Mouse (Mus musculus): ENCODE measurements around the gene Mapkapk3. TPM values are rescaled to one million over a fixed set of nuclear protein-coding genes. Genes with fewer than 3 reads are reported as not detected.

Gene Mapkapk3
- total and polyA plus RNA-seq, 3 experiments, result 42.3 to 49.9 TPM; not detected in 1

DNA sequence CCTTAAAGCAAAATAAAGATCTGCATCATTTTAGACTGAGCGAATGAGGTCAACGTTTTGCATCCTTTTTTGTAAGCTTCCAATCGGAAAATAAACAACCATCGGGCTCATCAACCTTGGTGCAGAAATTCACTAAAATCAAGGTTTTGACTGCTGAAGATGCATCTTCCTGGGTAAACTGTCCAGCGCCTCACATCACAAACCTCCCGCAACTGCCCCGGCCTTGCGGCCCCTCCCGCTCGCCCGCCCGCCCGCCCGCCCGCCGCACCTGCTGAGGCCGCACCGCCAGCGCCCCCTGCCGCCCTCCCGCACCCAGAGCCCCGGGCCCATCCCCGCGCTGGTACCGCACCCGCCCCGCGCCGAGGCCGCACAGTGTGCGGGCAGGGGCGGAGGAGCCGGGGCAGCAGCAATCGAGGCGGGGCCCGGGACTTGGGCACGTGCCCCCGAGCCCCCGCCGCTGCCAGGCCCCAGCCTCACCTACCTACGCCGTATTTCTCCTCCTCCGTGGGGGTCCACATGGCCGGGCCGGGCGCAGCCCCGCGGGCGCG is 58.6 kb downstream of the Mapkapk3 start:
- TF ChIP-seq CHD1 (IDR thresholded peaks at IDR 0.05; ENCODE audit: low read depth, low read length) (no peak), MYB (IDR thresholded peaks at IDR 0.05; ENCODE audit: low read depth, low read length) (no peak), ZNF384 (IDR thresholded peaks at IDR 0.05; ENCODE audit: low read depth, low read length) (no peak), CHD2 (IDR thresholded peaks at IDR 0.05; ENCODE audit: low read length) (no peak)
- Histone ChIP-seq H3K4me3 (ENCODE audit: control insufficient read depth in 1 of 2, insufficient read depth in 1 of 2, low read depth in 2 of 2, low read length in 2 of 2) (no peak overlapping the region), H3K4me1 (ENCODE audit: control insufficient read depth in 1 of 2, insufficient read depth in 2 of 2, low read length in 2 of 2) (no peaks in the 10 kb centered on the region), H3K9me3 (replicated peaks; ENCODE audit: insufficient read depth, low read length) (no peaks in the 10 kb centered on the region), H3K36me3 (ENCODE audit: control insufficient read depth in 1 of 2, insufficient read depth in 2 of 2, low read length in 2 of 2) (no peaks in the 10 kb centered on the region), H3K27ac (ENCODE audit: control insufficient read depth, low read depth, low read length) (no peak overlapping the region), H3K27me3 (ENCODE audit: control insufficient read depth in 1 of 2, insufficient read depth in 2 of 2, low read length in 2 of 2) (peaks cover 7 to 14% of the 10 kb centered on the region in 2 experiments), H3K79me2 (ENCODE audit: control insufficient read depth, insufficient read depth, low read length, poor library complexity) (no peaks in the 10 kb centered on the region), H3K9ac (ENCODE audit: control insufficient read depth, low read depth, low read length, poor library complexity, severe bottlenecking) (no peak overlapping the region)
- no peak for DNase-seq (ENCODE audit: low read depth, low spot score)

DNA sequence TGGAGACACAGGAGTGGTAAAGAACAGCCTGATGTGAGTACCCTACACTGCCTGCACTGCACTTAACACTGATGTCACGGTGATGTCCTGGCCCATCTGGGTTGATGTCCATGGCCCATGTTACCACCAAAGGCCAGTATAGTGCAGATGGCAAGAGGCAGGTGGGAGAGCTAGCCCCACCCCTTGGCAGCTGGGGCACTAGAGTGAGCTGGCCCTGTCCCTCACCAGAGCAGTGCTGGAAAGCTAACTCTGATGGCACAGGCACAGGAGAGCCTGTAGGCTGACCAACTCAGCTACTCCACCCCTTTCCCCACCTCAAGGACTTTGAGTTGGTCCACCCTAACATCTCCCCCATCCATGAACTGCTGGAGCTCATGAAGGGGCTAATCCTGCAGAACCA is 65.1 kb downstream of the Mapkapk3 start:
- Histone ChIP-seq H3K36me3 (ENCODE audit: control insufficient read depth in 1 of 2, insufficient read depth in 2 of 2, low read length in 2 of 2) (no peaks in the 10 kb centered on the region), H3K9me3 (replicated peaks; ENCODE audit: insufficient read depth, low read length) (no peaks in the 10 kb centered on the region), H3K9ac (ENCODE audit: control insufficient read depth, low read depth, low read length, poor library complexity, severe bottlenecking) (no peak overlapping the region), H3K4me3 (ENCODE audit: control insufficient read depth in 1 of 2, insufficient read depth in 1 of 2, low read depth in 2 of 2, low read length in 2 of 2) (no peak overlapping the region), H3K79me2 (ENCODE audit: control insufficient read depth, insufficient read depth, low read length, poor library complexity) (no peaks in the 10 kb centered on the region), H3K4me1 (ENCODE audit: control insufficient read depth in 1 of 2, insufficient read depth in 2 of 2, low read length in 2 of 2) (no peaks in the 10 kb centered on the region), H3K27ac (ENCODE audit: control insufficient read depth, low read depth, low read length) (no peak overlapping the region), H3K27me3 (ENCODE audit: control insufficient read depth in 1 of 2, insufficient read depth in 2 of 2, low read length in 2 of 2) (peaks cover 6 to 13% of the 10 kb centered on the region in 2 experiments)
- TF ChIP-seq MXI1 (IDR thresholded peaks at IDR 0.05; ENCODE audit: low read depth, low read length) (no peak), BHLHE40 (IDR thresholded peaks at IDR 0.05; ENCODE audit: borderline replicate concordance, low read depth, low read length) (no peak), TBP (IDR thresholded peaks at IDR 0.05; ENCODE audit: low read depth, low read length) (no peak), UBTF (IDR thresholded peaks at IDR 0.05; ENCODE audit: borderline replicate concordance, insufficient read depth, low read depth, low read length) (no peak), CTCF (IDR thresholded peaks at IDR 0.05 in 2 of 3, conservative IDR thresholded peaks at IDR 0.05 in 1 of 3; ENCODE audit: control insufficient read depth in 1 of 3, insufficient read depth in 1 of 3, low read depth in 2 of 3, low read length in 3 of 3, poor library complexity in 1 of 3, severe bottlenecking in 1 of 3) (no peak), POLR2AphosphoS2 (IDR thresholded peaks at IDR 0.05; ENCODE audit: low read length) (no peak), MYC (IDR thresholded peaks at IDR 0.05; ENCODE audit: low read depth, low read length) (no peak), CHD1 (IDR thresholded peaks at IDR 0.05; ENCODE audit: low read depth, low read length) (no peak), MEF2A (IDR thresholded peaks at IDR 0.05; ENCODE audit: extremely low read depth, insufficient replicate concordance, low read depth, low read length, poor library complexity, severe bottlenecking) (no peak), TCF12 (IDR thresholded peaks at IDR 0.05; ENCODE audit: low read depth, low read length) (no peak), EP300 (IDR thresholded peaks at IDR 0.05; ENCODE audit: low read depth in 1 of 2, low read length in 2 of 2) (no peak), GABPA (IDR thresholded peaks at IDR 0.05; ENCODE audit: low read depth, low read length) (no peak), SIN3A (IDR thresholded peaks at IDR 0.05; ENCODE audit: low read length) (no peak), ZC3H11A (IDR thresholded peaks at IDR 0.05; ENCODE audit: low read depth, low read length) (no peak), ELF1 (IDR thresholded peaks at IDR 0.05; ENCODE audit: low read depth, low read length) (no peak), RCOR1 (IDR thresholded peaks at IDR 0.05; ENCODE audit: low read depth, low read length) (no peak)
- no peak for DNase-seq (ENCODE audit: low read depth, low spot score)

Other genes with a start within 250 kb of the Mapkapk3 start
- gene Dock3, start 58.0 kb downstream of the Mapkapk3 start, total RNA-seq (2012; rRNA removed), result 0.08 TPM in 1 of 2 replicates, not detected in the other
- under 1 TPM in 1 of 2 experiments, not detected in 1; 0.03 TPM for gene Dock3, start 58.0 kb downstream of the Mapkapk3 start, polyA plus RNA-seq (2012; ENCODE audit: insufficient read depth in 1 of 2, insufficient read length in 2 of 2, low read depth in 1 of 2, low replicate concordance in 2 of 2, missing spikeins in 1 of 2)
- 5.1 and 10.0 TPM in 2 replicates for gene Cish, start 6.1 kb upstream of the Mapkapk3 start, total RNA-seq (2012; rRNA removed)
- gene Cish, start 6.1 kb upstream of the Mapkapk3 start, polyA plus RNA-seq (2012; ENCODE audit: insufficient read depth in 1 of 2, insufficient read length in 2 of 2, low read depth in 1 of 2, low replicate concordance in 2 of 2, missing spikeins in 1 of 2), result 10 to 100 TPM in 1 of 2 experiments, not detected in 1; 24.5 TPM
- 7.5 TPM in 2 replicates for gene Hemk1, start 48.5 kb upstream of the Mapkapk3 start, total RNA-seq (2012; rRNA removed)
- gene Hemk1, start 48.5 kb upstream of the Mapkapk3 start, polyA plus RNA-seq (2012; ENCODE audit: insufficient read depth in 1 of 2, insufficient read length in 2 of 2, low read depth in 1 of 2, low replicate concordance in 2 of 2, missing spikeins in 1 of 2), result 10 to 100 TPM in 1 of 2 experiments, not detected in 1; 11.8 TPM
- gene 6430571L13Rik, start 50.7 kb upstream of the Mapkapk3 start, total RNA-seq (2012; rRNA removed), result 0.35 and 0.36 TPM in 2 replicates
- under 1 TPM in 1 of 2 experiments, not detected in 1; 0.35 TPM for gene 6430571L13Rik, start 50.7 kb upstream of the Mapkapk3 start, polyA plus RNA-seq (2012; ENCODE audit: insufficient read depth in 1 of 2, insufficient read length in 2 of 2, low read depth in 1 of 2, low replicate concordance in 2 of 2, missing spikeins in 1 of 2)
- 0.20 TPM in 1 of 2 replicates, not detected in the other for gene Cacna2d2, start 109.7 kb upstream of the Mapkapk3 start, total RNA-seq (2012; rRNA removed)
- under 1 TPM in 1 of 2 experiments, not detected in 1; 0.67 TPM for gene Cacna2d2, start 109.7 kb upstream of the Mapkapk3 start, polyA plus RNA-seq (2012; ENCODE audit: insufficient read depth in 1 of 2, insufficient read length in 2 of 2, low read depth in 1 of 2, low replicate concordance in 2 of 2, missing spikeins in 1 of 2)
- 26.0 and 34.6 TPM in 2 replicates for gene Tmem115, start 244.1 kb upstream of the Mapkapk3 start, total RNA-seq (2012; rRNA removed)
- gene Tmem115, start 244.1 kb upstream of the Mapkapk3 start, polyA plus RNA-seq (2012; ENCODE audit: insufficient read depth in 1 of 2, insufficient read length in 2 of 2, low read depth in 1 of 2, low replicate concordance in 2 of 2, missing spikeins in 1 of 2), result 10 to 100 TPM in 1 of 2 experiments, not detected in 1; 39.3 TPM